In genomic region chr3:67498773-67499405, GRCm38 (mm10) we compare ENCODE assay signal across 1 mouse cellular context.
TF ChIP-seq lines count a peak whose summit lies in the region.

No protein-coding gene starts in this region.

TF ChIP-seq in MEL, 35 proteins besides CTCF, POLR2A, EP300 and RAD21 (continued from another document):
- peak; percentile 18; the same call in 1 of the 2 replicates for TF ChIP-seq TAL1 (IDR thresholded peaks at IDR 0.05; ENCODE audit: low read length)
